Mouse (Mus musculus) macrophage (primary cell): Measurements from ENCODE around the gene Olfr1124. TPM values are rescaled to one million over a fixed set of nuclear protein-coding genes. Genes with fewer than 3 reads are reported as not detected.
"Not testable (repeated sequence)": the region's sequence is repeated elsewhere in the genome, so short reads cannot be mapped to it uniquely, and the experiment has no call there.

ENCODE experiments used
- H3K27ac ChIP-seq: fragments of 350-480 bp; formaldehyde crosslinking; 2 replicates; pipeline ENCODE4 v1.9.0; 2021
- H3K36me3 ChIP-seq: fragments of 350-480 bp; formaldehyde crosslinking; 2 replicates; pipeline ENCODE4 v1.9.0; 2021; ENCODE audit errors: inconsistent target
- H3K4me3 ChIP-seq: fragments of 350-480 bp; formaldehyde crosslinking; 2 replicates; pipeline ENCODE4 v1.9.0; 2021; ENCODE audit errors: inconsistent target
- H3K79me2 ChIP-seq: fragments of 350-480 bp; formaldehyde crosslinking; 2 replicates; pipeline ENCODE4 v1.9.0; 2021; ENCODE audit errors: inconsistent target
- WGBS: methylation state at CpG from one replicate; pipeline ENCODE4 v1.1.7; 2026; ENCODE audit warnings: inconsistent platforms; ENCODE audit not compliant: missing documents; 5-methylcytosine and 5-hydroxymethylcytosine counted together
- polyA plus RNA-seq: library from polyadenylated mRNA; stranded (reverse); fragments of 250-400 nt; gene quantifications from 3 replicates; pipeline ENCODE4 v1.2.4, GENCODE M21; 2018; ENCODE audit warnings: inconsistent platforms
- total RNA-seq, 78 experiments: library from RNA; depleted of rRNA; stranded (reverse); fragments of 250-400 nt; gene quantifications; 1 replicate in 9 of 78; 2 replicates in 24 of 78; 3 replicates in 43 of 78; 4 replicates in 2 of 78; pipeline ENCODE4 v1.2.4; 2018; ENCODE audit warnings: inconsistent platforms in 56 of 78

Olfr1124 gene
- total RNA-seq (2018; cell fraction: chromatin; rRNA removed), result not detected
- total RNA-seq (2018; cell fraction: cytosol; rRNA removed), result not detected
- total RNA-seq (2018; cell fraction: nucleus; rRNA removed), result not detected
- not detected in 3 replicates for polyA plus RNA-seq

GRCm38 (mm10) chr2:87429975-87430374, at the start of gene Olfr1124:
Gene Olfr1124 (plus strand): TSS chr2:87430275.
- H3K27ac ChIP-seq, result no peak within 1 kb of the TSS
- H3K4me3 ChIP-seq, result no peak within 1 kb of the TSS
- H3K79me2 ChIP-seq, result no peaks in the 10 kb centered on the region
- no peaks in the 10 kb centered on the region for H3K36me3 ChIP-seq
- 85% methylated on average over 1 of the region's 1 CpGs for WGBS

DNA sequence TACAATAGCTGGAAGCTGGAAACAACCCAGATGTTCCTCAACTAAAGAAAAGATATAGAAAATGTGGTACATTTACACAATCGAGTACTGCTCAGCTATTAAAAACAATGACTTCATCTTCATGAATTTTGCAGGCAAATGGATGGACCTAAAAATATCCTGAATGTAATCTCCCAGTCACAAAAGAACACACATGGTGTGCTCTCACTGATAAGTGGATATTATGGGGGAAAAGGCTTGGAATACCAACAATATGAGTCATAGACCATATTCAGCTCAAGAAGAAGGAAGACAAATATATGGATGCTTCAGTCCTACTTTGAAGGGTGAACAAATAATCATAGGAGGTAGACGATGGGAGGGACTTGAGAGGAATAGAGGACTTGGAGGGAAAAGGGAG, 46.1 kb upstream of the Olfr1124 start:
- H3K4me3 ChIP-seq, result no peak overlapping the region
- WGBS, result 64% methylated on average over 2 of the region's 2 CpGs
- H3K79me2 ChIP-seq, result no peaks in the 10 kb centered on the region
- H3K36me3 ChIP-seq, result no peaks in the 10 kb centered on the region
- no peak overlapping the region for H3K27ac ChIP-seq

DNA sequence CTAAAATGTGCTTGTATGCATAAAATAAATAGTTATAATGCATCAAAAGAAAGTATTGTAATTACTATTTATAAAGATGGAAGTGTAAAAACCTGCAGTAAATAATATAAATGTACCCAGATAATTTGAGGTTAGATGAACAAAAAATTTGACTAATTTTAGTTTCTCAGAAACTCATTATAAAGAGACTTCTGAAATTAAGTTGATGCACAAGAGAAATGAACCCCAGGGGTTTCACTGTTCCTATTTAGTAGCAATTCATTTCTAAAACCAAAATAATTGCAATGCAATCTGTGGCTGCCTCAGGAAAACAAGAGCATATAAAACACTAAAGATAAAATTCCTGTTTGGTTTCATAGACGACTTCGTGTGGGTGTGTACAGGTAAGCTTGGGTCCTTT, 44.5 kb upstream of the Olfr1124 start, which contains the start of gene Olfr1122:
Gene Olfr1122 (plus strand): TSS at position 301 of the 400 bp plus-strand sequence.
- H3K4me3 ChIP-seq, result no peak within 1 kb of the TSS
- H3K36me3 ChIP-seq, result no peaks in the 10 kb centered on the region
- 92% methylated on average over 2 of the region's 2 CpGs for WGBS
- no peaks in the 10 kb centered on the region for H3K79me2 ChIP-seq
- H3K27ac ChIP-seq, result no peak within 1 kb of the TSS

DNA sequence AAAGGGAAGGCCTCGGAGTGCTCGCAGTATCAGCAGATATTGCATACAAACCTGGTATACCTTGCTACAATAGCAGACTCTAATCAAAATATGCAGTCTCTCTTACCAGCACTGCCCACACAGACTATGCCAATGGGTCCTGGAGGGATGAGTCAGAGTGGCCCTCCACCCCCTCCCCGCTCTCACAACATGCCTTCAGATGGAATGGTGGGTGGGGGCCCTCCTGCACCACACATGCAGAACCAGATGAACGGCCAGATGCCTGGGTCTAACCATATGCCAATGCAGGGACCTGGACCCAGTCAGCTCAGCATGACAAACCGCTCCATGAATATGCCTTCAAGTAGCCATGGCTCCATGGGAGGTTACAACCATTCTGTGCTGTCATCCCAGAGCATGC, 36.5 kb upstream of the Olfr1124 start:
- H3K4me3 ChIP-seq, H3K27ac ChIP-seq, H3K36me3 ChIP-seq, H3K79me2 ChIP-seq: not testable (repeated sequence)
- WGBS, result 90% methylated on average over 3 of the region's 5 CpGs

DNA sequence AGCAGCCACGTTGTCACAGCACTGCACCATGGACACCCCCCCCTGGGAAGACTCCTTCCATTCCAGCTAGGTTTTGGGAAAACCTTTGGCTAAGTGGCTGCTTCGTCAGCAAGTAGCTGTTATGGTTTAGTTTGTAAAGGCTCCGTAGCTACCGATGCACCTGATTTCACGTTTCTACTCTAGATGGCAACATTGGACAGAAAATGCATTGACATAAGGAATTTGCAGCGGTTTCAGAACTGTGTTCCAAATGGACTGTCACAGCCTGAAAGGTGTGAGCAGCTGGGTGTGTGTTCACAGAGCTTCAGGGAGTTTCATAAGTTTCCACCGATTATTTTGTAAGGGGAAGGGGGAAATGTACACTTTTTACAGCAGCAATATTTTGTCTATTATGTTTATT, 35.4 kb upstream of the Olfr1124 start:
- not testable (repeated sequence) for H3K79me2 ChIP-seq, H3K4me3 ChIP-seq, H3K27ac ChIP-seq, H3K36me3 ChIP-seq
- 84% methylated on average over 7 of the region's 7 CpGs for WGBS

DNA sequence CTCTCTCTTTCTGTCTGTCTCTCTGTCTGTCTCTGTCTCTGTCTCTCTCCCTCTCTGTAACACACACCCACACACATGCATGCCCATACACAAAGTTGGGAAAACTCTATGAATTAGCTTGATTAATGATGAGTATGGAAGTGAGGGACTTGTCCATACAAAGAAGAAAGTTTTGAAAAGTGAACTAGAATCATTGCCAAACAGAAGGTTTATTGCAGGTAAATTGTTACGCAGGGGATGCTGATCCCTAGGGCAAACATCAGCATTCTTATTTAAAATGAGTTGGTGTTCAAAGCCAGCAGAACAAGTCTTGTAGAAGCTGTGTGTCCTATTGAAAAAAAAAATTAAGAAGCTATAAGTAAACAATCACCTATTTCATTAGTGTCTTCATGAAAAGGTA, 13.7 kb upstream of the Olfr1124 start, which contains the start of gene Olfr1123:
Gene Olfr1123 (plus strand): TSS at position 301 of the 400 bp plus-strand sequence.
- H3K79me2 ChIP-seq, result no peaks in the 10 kb centered on the region
- H3K36me3 ChIP-seq, result no peaks in the 10 kb centered on the region
- H3K27ac ChIP-seq, result no peak within 1 kb of the TSS
- H3K4me3 ChIP-seq, result no peak within 1 kb of the TSS
- 70% methylated on average over 1 of the region's 1 CpGs for WGBS

DNA sequence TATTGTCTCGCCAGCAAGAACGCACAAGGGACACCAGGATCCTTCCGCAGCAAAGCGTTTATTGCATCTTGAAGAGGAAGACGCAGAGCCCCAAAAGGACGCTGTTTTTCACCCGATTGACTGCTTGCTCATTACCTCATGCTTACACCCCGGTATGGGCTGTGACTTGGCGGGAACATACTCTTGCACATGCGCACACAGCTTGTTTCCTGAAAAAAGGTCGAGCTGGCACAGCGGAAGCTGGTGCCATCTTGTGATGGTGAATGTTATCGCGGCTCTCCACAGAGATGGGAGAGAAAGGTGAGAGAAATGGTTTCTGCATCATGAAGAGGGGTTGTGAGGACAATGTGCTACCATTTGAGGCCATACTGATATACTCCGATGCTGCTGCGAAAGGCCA, 7.7 kb downstream of the Olfr1124 start:
- Histone ChIP-seq H3K4me3 (no peak overlapping the region), H3K27ac (no peak overlapping the region), H3K79me2 (no peaks in the 10 kb centered on the region), H3K36me3 (no peaks in the 10 kb centered on the region)
- 90% methylated on average over 16 of the region's 16 CpGs for WGBS

DNA sequence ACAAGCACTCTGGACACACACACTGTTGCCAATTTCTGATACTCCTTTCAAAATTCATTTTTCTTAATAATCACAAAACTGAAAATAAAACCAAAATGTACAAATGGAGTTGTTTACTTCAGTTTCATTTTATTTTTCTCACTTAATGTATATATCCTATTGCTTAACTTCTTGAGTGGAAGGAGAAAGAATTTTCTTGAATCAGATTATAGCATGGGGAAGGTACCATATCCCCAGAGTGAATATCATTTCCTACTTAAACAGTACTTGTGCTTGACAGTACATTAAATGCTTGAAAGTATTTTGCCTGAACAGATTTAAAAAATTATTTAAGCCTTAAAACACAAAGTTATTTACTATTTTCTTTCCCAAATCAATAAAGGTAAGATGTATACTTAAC, 23.6 kb downstream of the Olfr1124 start, which contains the start of gene Olfr1126:
Gene Olfr1126 (plus strand): TSS at position 301 of the 400 bp plus-strand sequence.
- Histone ChIP-seq H3K36me3 (no peaks in the 10 kb centered on the region), H3K79me2 (no peaks in the 10 kb centered on the region), H3K4me3 (no peak within 1 kb of the TSS), H3K27ac (no peak within 1 kb of the TSS)

- H3K4me3 ChIP-seq, result no peak overlapping the region
- no peaks in the 10 kb centered on the region for H3K79me2 ChIP-seq
- H3K36me3 ChIP-seq, result no peaks in the 10 kb centered on the region
- WGBS, result 83% methylated on average over 4 of the region's 4 CpGs
- H3K27ac ChIP-seq, result no peak overlapping the region
These were observed 31.7 kb downstream of the Olfr1124 start for GRCm38 (mm10) chr2:87461769-87462168.

GRCm38 (mm10) chr2:87480207-87480606, 50.1 kb downstream of the Olfr1124 start:
- Histone ChIP-seq H3K79me2 (no peaks in the 10 kb centered on the region), H3K4me3 (no peak overlapping the region), H3K27ac (no peak overlapping the region), H3K36me3 (no peaks in the 10 kb centered on the region)

- Histone ChIP-seq H3K79me2 (no peaks in the 10 kb centered on the region), H3K27ac (no peak overlapping the region), H3K4me3 (no peak overlapping the region), H3K36me3 (no peaks in the 10 kb centered on the region)
- 88% methylated on average over 4 of the region's 4 CpGs for whole genome bisulfite sequencing
These were observed 51.1 kb downstream of the Olfr1124 start for GRCm38 (mm10) chr2:87481158-87481557.

DNA sequence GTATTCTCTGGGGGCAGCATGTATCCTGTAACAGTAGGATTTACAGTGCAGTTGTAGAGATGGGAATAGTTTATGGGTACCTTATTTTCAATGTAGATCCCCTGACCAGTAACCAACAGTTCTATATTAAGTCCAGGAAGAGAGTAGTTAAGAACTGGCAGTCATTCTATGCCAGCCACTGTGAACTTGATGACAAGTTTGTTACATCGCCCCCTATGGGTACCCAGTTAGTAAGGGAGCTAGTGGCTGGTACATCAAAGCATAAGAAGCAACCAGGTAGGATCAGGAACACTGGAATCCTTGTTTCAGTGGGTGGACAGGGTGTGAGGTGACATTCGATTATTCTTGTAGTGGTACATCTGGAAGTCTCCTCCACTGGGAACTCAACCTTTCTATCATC, 52.2 kb downstream of the Olfr1124 start:
- H3K4me3 ChIP-seq, result no peak overlapping the region
- no peaks in the 10 kb centered on the region for H3K36me3 ChIP-seq
- no peak overlapping the region for H3K27ac ChIP-seq
- H3K79me2 ChIP-seq, result no peaks in the 10 kb centered on the region
- WGBS, result 68% methylated on average over 2 of the region's 2 CpGs

Other genes with a start within 250 kb of the Olfr1124 start
- gene Olfr1112, start 242.5 kb upstream of the Olfr1124 start, polyA plus RNA-seq, result not detected in 3 replicates
- gene Olfr1113, start 221.3 kb upstream of the Olfr1124 start, polyA plus RNA-seq, result not detected in 3 replicates
- gene Olfr1115, start 182.3 kb upstream of the Olfr1124 start, polyA plus RNA-seq, result not detected in 3 replicates
- gene Olfr1116, start 162.7 kb upstream of the Olfr1124 start, polyA plus RNA-seq, result not detected in 3 replicates
- gene Olfr1118, start 122.7 kb upstream of the Olfr1124 start, polyA plus RNA-seq, result not detected in 3 replicates
- gene Olfr1120, start 75.5 kb upstream of the Olfr1124 start, polyA plus RNA-seq, result not detected in 3 replicates
- gene Olfr1121, start 60.4 kb upstream of the Olfr1124 start, polyA plus RNA-seq, result not detected in 3 replicates
- gene Olfr1122, start 44.4 kb upstream of the Olfr1124 start, polyA plus RNA-seq, result not detected in 3 replicates
- not detected in 3 replicates for gene Olfr1123, start 13.6 kb upstream of the Olfr1124 start, polyA plus RNA-seq
- gene Olfr1126, start 23.7 kb downstream of the Olfr1124 start, polyA plus RNA-seq, result not detected in 3 replicates
- gene Pramel7, start 66.8 kb downstream of the Olfr1124 start, polyA plus RNA-seq, result not detected in 3 replicates
- not detected in 3 replicates for gene Pramel6, start 76.3 kb downstream of the Olfr1124 start, polyA plus RNA-seq
- gene Olfr153, start 101.5 kb downstream of the Olfr1124 start, polyA plus RNA-seq, result not detected in 3 replicates
- gene Olfr1128, start 115.3 kb downstream of the Olfr1124 start, polyA plus RNA-seq, result not detected in 3 replicates
- gene Olfr1129, start 143.6 kb downstream of the Olfr1124 start, polyA plus RNA-seq, result not detected in 3 replicates
- gene Olfr1130, start 175.9 kb downstream of the Olfr1124 start, polyA plus RNA-seq, result not detected in 3 replicates
- gene Olfr1131, start 196.8 kb downstream of the Olfr1124 start, polyA plus RNA-seq, result not detected in 3 replicates
- not detected in 3 replicates for gene Olfr1132, start 207.3 kb downstream of the Olfr1124 start, polyA plus RNA-seq
- gene Olfr1133, start 217.1 kb downstream of the Olfr1124 start, polyA plus RNA-seq, result not detected in 3 replicates
- gene Olfr1134, start 228.2 kb downstream of the Olfr1124 start, polyA plus RNA-seq, result not detected in 3 replicates
- gene Olfr1135, start 243.4 kb downstream of the Olfr1124 start, polyA plus RNA-seq, result not detected in 3 replicates